Mouse (Mus musculus): ENCODE results near the gene Sp1. TPM values are rescaled to one million over a fixed set of nuclear protein-coding genes. Genes with fewer than 3 reads are reported as not detected.

The Sp1 gene
- polyA plus RNA-seq, 1 experiment from 2014 or later, result 14.4 TPM

DNA sequence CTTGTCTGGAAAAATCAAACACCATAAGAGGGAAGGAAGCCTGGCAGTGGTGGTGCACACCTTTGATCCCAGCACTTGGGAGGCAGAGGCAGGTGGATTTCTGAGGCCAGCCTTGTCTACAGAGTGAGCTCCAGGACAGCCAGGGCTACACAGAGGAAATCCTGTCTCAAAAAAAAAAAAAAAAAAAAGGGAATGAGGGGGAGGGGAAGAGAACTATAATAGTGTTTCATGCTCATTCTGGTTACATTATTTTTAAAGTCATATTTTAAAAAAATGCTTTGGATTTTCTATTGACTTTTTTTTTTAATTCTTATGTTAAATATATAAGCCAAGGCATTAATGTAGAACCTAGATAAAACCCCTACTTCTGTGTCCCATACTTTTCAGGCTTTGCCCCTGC, 7.7 kb downstream of the Sp1 start:
- Histone ChIP-seq H3K4me2 (ENCODE audit: low read length) (no peak overlapping the region), H3K27me3 (replicated peaks; ENCODE audit: control insufficient read depth, insufficient read depth, low read length) (no peaks in the 10 kb centered on the region), H3K9me3 (ENCODE audit: control insufficient read depth, low read length) (no peaks in the 10 kb centered on the region), H3K4me1 (replicated peaks; ENCODE audit: control insufficient read depth, insufficient read depth, low read length) (peaks cover 24% of the 10 kb centered on the region), H3K27ac (ENCODE audit: low read depth) (no peak overlapping the region), H3K4me3 (ENCODE audit: low read depth, low read length) (no peak overlapping the region), H3K36me3 (ENCODE audit: control insufficient read depth, insufficient read depth, low read length) (peaks cover 63% of the 10 kb centered on the region), H3K9ac (ENCODE audit: low read length) (no peak overlapping the region)
- DNase-seq (ENCODE audit: low spot score) (no peak), ATAC-seq (replicated peaks; ENCODE audit: low FRiP score, low TSS enrichment, low read depth) (no peak)

DNA sequence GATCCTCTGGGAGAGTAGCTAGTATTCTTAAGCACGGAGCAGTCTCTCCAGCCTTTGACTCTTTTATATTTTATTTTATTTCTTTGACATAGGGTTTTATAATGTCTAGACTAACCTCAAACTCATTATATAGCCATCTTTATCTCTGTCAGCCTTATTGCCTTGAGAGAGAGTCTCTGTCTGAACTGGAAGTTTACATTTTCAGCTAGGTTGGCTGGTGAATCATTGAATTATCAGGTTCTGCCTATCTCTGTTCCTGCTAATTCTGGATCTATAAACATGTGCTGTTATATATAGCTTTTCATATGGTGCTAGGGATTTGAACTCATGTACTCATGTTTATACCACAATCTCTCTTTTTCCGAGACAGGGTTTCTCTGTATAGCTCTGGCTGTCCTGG, 11.6 kb downstream of the Sp1 start:
- WGBS, result 84% methylated on average over 2 of the region's 2 CpGs
- H3K27me3 ChIP-seq (replicated peaks; ENCODE audit: control insufficient read depth, insufficient read depth, low read length), result no peaks in the 10 kb centered on the region
- H3K9me3 ChIP-seq (ENCODE audit: control insufficient read depth, low read length), result no peaks in the 10 kb centered on the region
- H3K9ac ChIP-seq (ENCODE audit: low read length), result no peak overlapping the region
- DNase-seq (ENCODE audit: low spot score), result no peak
- no peak overlapping the region for H3K27ac ChIP-seq (ENCODE audit: low read depth)
- peaks cover 41% of the 10 kb centered on the region for H3K36me3 ChIP-seq (ENCODE audit: control insufficient read depth, insufficient read depth, low read length)
- H3K4me1 ChIP-seq (replicated peaks; ENCODE audit: control insufficient read depth, insufficient read depth, low read length), result no peaks in the 10 kb centered on the region
- no peak overlapping the region for H3K4me2 ChIP-seq (ENCODE audit: low read length)
- H3K4me3 ChIP-seq (ENCODE audit: low read depth, low read length), result no peak overlapping the region
- no peak for ATAC-seq (replicated peaks; ENCODE audit: low FRiP score, low TSS enrichment, low read depth)

- Histone ChIP-seq H3K27ac (ENCODE audit: low read depth) (no peak overlapping the region), H3K4me3 (ENCODE audit: low read depth, low read length) (no peak overlapping the region), H3K4me1 (replicated peaks; ENCODE audit: control insufficient read depth, insufficient read depth, low read length) (no peaks in the 10 kb centered on the region), H3K9ac (ENCODE audit: low read length) (no peak overlapping the region), H3K36me3 (ENCODE audit: control insufficient read depth, insufficient read depth, low read length) (peaks cover 44% of the 10 kb centered on the region), H3K27me3 (replicated peaks; ENCODE audit: control insufficient read depth, insufficient read depth, low read length) (no peaks in the 10 kb centered on the region), H3K9me3 (ENCODE audit: control insufficient read depth, low read length) (no peaks in the 10 kb centered on the region), H3K4me2 (ENCODE audit: low read length) (no peak overlapping the region)
- WGBS, result 59% methylated on average over 1 of the region's 1 CpGs
- ATAC-seq (replicated peaks; ENCODE audit: low FRiP score, low TSS enrichment, low read depth) (no peak), DNase-seq (ENCODE audit: low spot score) (no peak)
These were observed 15.0 kb downstream of the Sp1 start for GRCm38 (mm10) chr15:102420986-102421385.

- WGBS, result 54% methylated on average over 3 of the region's 3 CpGs
- H3K36me3 ChIP-seq (ENCODE audit: control insufficient read depth, insufficient read depth, low read length), result peaks cover 47% of the 10 kb centered on the region
- no peak overlapping the region for H3K27ac ChIP-seq (ENCODE audit: low read depth)
- H3K9me3 ChIP-seq (ENCODE audit: control insufficient read depth, low read length), result no peaks in the 10 kb centered on the region
- H3K4me3 ChIP-seq (ENCODE audit: low read depth, low read length), result no peak overlapping the region
- H3K4me2 ChIP-seq (ENCODE audit: low read length), result no peak overlapping the region
- H3K9ac ChIP-seq (ENCODE audit: low read length), result no peak overlapping the region
- no peaks in the 10 kb centered on the region for H3K4me1 ChIP-seq (replicated peaks; ENCODE audit: control insufficient read depth, insufficient read depth, low read length)
- ATAC-seq (replicated peaks; ENCODE audit: low FRiP score, low TSS enrichment, low read depth) (no peak), DNase-seq (ENCODE audit: low spot score) (no peak)
- H3K27me3 ChIP-seq (replicated peaks; ENCODE audit: control insufficient read depth, insufficient read depth, low read length), result no peaks in the 10 kb centered on the region
These were observed 15.5 kb downstream of the Sp1 start for GRCm38 (mm10) chr15:102421437-102421836.

DNA sequence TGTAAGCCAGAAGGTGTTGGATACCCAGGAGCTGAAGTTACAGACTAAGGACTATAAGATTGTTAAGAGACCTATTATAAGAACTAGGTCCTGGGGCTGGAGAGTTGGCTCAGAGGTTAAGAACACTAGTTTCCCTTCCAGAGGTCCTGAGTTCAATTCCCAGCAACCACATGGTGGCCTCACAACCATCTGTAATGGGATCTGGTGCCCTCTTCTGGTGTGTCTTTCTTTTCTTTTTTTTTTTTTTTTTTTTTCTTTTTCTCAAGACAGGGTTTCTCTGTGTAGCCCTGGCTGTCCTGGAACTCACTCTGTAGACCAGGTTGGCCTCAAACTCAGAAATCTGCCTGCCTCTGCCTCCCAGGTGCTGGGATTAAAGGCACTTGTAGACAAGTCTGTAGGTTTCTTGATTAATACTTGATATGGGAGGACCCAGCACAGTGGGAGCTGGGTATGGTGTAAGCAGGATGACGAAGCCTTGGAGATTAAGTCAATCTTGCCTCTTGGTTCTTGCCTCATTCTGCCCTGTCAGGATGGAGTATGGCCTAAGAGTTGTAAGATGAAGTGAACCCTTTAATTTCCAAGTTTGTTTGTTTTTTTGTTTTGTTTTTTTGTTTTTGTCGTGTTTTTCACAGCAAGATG, 17.8 kb downstream of the Sp1 start:
- no peaks in the 10 kb centered on the region for H3K4me1 ChIP-seq (replicated peaks; ENCODE audit: control insufficient read depth, insufficient read depth, low read length)
- H3K4me3 ChIP-seq (ENCODE audit: low read depth, low read length), result no peak overlapping the region
- ATAC-seq (replicated peaks; ENCODE audit: low FRiP score, low TSS enrichment, low read depth) (no peak), DNase-seq (ENCODE audit: low spot score) (no peak)
- no peak overlapping the region for H3K4me2 ChIP-seq (ENCODE audit: low read length)
- WGBS, result 94% methylated on average over 2 of the region's 2 CpGs
- H3K27me3 ChIP-seq (replicated peaks; ENCODE audit: control insufficient read depth, insufficient read depth, low read length), result no peaks in the 10 kb centered on the region
- H3K9me3 ChIP-seq (ENCODE audit: control insufficient read depth, low read length), result no peaks in the 10 kb centered on the region
- H3K9ac ChIP-seq (ENCODE audit: low read length), result no peak overlapping the region
- peaks cover 53% of the 10 kb centered on the region for H3K36me3 ChIP-seq (ENCODE audit: control insufficient read depth, insufficient read depth, low read length)
- no peak overlapping the region for H3K27ac ChIP-seq (ENCODE audit: low read depth)

- DNase-seq (ENCODE audit: low spot score), result no peak
- WGBS, result 82% methylated on average over 2 of the region's 2 CpGs
- Histone ChIP-seq H3K4me2 (ENCODE audit: low read length) (no peak overlapping the region), H3K9ac (ENCODE audit: low read length) (no peak overlapping the region), H3K4me3 (ENCODE audit: low read depth, low read length) (no peak overlapping the region), H3K4me1 (replicated peaks; ENCODE audit: control insufficient read depth, insufficient read depth, low read length) (no peaks in the 10 kb centered on the region), H3K27ac (ENCODE audit: low read depth) (no peak overlapping the region), H3K9me3 (ENCODE audit: control insufficient read depth, low read length) (no peaks in the 10 kb centered on the region), H3K27me3 (replicated peaks; ENCODE audit: control insufficient read depth, insufficient read depth, low read length) (no peaks in the 10 kb centered on the region), H3K36me3 (ENCODE audit: control insufficient read depth, insufficient read depth, low read length) (peaks cover 55% of the 10 kb centered on the region)
- ATAC-seq (replicated peaks; ENCODE audit: low FRiP score, low TSS enrichment, low read depth), result no peak
These were observed 18.7 kb downstream of the Sp1 start for GRCm38 (mm10) chr15:102424657-102425056.

- Histone ChIP-seq H3K27ac (ENCODE audit: low read depth) (no peak overlapping the region), H3K9me3 (ENCODE audit: control insufficient read depth, low read length) (no peaks in the 10 kb centered on the region), H3K4me2 (ENCODE audit: low read length) (no peak overlapping the region), H3K4me1 (replicated peaks; ENCODE audit: control insufficient read depth, insufficient read depth, low read length) (no peaks in the 10 kb centered on the region), H3K27me3 (replicated peaks; ENCODE audit: control insufficient read depth, insufficient read depth, low read length) (no peaks in the 10 kb centered on the region), H3K4me3 (ENCODE audit: low read depth, low read length) (no peak overlapping the region), H3K36me3 (ENCODE audit: control insufficient read depth, insufficient read depth, low read length) (peaks cover 77% of the 10 kb centered on the region), H3K9ac (ENCODE audit: low read length) (no peak overlapping the region)
- ATAC-seq (replicated peaks; ENCODE audit: low FRiP score, low TSS enrichment, low read depth) (no peak), DNase-seq (ENCODE audit: low spot score) (no peak)
- 95% methylated on average over 1 of the region's 1 CpGs for WGBS
These were observed 21.0 kb downstream of the Sp1 start for GRCm38 (mm10) chr15:102426963-102427362.

DNA sequence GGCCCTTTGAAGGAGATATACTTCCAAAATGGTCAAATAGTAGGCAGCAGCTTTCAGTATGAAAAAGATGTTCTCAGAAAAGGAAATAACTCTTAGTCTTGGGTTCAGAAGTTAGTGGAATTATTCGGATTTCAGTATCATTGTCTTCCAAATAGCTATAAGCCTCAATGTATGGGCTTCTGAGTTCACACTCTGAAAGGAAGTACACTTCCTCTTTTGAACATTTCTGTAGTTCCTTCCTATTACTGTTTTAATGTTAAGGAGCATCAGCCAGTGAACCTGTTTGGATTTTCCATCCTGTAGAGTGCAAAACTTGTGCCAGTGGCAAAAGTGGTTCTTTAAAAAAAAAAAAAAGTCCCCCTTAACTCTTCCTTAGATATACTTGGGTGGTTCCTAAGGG, 26.1 kb downstream of the Sp1 start:
- Histone ChIP-seq H3K9me3 (ENCODE audit: control insufficient read depth, low read length) (no peaks in the 10 kb centered on the region), H3K9ac (ENCODE audit: low read length) (no peak overlapping the region), H3K4me1 (replicated peaks; ENCODE audit: control insufficient read depth, insufficient read depth, low read length) (no peaks in the 10 kb centered on the region), H3K4me2 (ENCODE audit: low read length) (no peak overlapping the region), H3K27me3 (replicated peaks; ENCODE audit: control insufficient read depth, insufficient read depth, low read length) (no peaks in the 10 kb centered on the region), H3K4me3 (ENCODE audit: low read depth, low read length) (no peak overlapping the region), H3K27ac (ENCODE audit: low read depth) (no peak overlapping the region), H3K36me3 (ENCODE audit: control insufficient read depth, insufficient read depth, low read length) (peaks cover 82% of the 10 kb centered on the region)
- no peak for DNase-seq (ENCODE audit: low spot score)
- WGBS, result 93% methylated on average over 1 of the region's 1 CpGs
- ATAC-seq (replicated peaks; ENCODE audit: low FRiP score, low TSS enrichment, low read depth), result no peak

- Histone ChIP-seq H3K27ac (ENCODE audit: low read depth) (no peak overlapping the region), H3K4me3 (ENCODE audit: low read depth, low read length) (no peak overlapping the region), H3K36me3 (ENCODE audit: control insufficient read depth, insufficient read depth, low read length) (peaks cover 77% of the 10 kb centered on the region), H3K27me3 (replicated peaks; ENCODE audit: control insufficient read depth, insufficient read depth, low read length) (no peaks in the 10 kb centered on the region), H3K4me1 (replicated peaks; ENCODE audit: control insufficient read depth, insufficient read depth, low read length) (no peaks in the 10 kb centered on the region), H3K4me2 (ENCODE audit: low read length) (no peak overlapping the region), H3K9me3 (ENCODE audit: control insufficient read depth, low read length) (no peaks in the 10 kb centered on the region), H3K9ac (ENCODE audit: low read length) (no peak overlapping the region)
- 91% methylated on average over 4 of the region's 4 CpGs for WGBS
- no peak for DNase-seq (ENCODE audit: low spot score)
- ATAC-seq (replicated peaks; ENCODE audit: low FRiP score, low TSS enrichment, low read depth), result no peak
These were observed 27.2 kb downstream of the Sp1 start for GRCm38 (mm10) chr15:102433173-102433572.
